Mouse (Mus musculus): ENCODE results near the gene Gm49661.

Gm49661 gene

GRCm38 (mm10) chr8:84967532-84968304 lies 1.5 kb downstream of the Gm49661 start:
- DNase-seq (ENCODE audit: low read depth), result no peak

GRCm38 (mm10) chr8:84966603-84967002 lies 2.6 kb downstream of the Gm49661 start:
- no peak for DNase-seq (ENCODE audit: low read depth)

- DNase-seq (ENCODE audit: low read depth), result peak; percentile 94
Measured at GRCm38 (mm10) chr8:84965731-84966291, 3.4 kb downstream of the Gm49661 start.

DNA sequence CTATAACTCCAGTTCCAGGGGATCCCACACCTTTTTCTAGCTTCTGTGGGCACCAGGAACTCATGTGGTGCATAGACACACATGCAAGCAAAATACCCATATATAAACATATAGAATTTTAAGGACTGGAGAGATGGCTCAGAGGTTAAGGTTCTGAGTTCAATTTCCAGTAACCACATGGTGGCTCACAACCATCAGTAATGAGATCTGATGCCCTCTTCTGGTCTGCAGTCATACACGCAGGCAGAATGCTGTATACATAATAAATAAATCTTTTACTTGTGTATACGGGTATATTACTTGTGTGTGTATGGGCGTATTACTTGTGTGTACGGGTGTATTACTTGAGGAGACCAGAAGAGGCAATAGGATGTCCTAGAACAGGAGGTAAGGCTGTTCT lies 5.3 kb downstream of the Gm49661 start:
- DNase-seq (ENCODE audit: low read depth), result no peak

- no peak for DNase-seq (ENCODE audit: low read depth)
Measured at GRCm38 (mm10) chr8:84959811-84960210, 9.4 kb downstream of the Gm49661 start.

DNA sequence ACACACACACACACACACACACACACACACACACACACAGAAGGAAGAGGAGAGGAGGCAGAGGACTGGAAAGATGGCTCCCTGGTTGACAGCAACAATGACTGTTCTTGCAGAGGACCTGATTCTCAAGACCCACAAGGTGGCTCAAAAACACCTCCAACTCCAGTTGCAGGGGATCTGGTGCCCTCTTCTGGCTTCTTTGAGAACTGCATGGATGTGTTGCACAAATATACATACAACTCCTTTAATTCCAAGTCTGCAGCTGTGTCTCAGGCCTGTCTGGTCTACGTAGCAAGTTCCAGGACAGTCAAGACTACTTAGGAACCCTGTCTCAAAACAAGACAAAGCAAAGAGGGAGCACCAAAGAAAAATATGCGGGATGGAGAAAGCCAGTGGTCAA lies 12.5 kb downstream of the Gm49661 start:
- peak; percentile 84 for DNase-seq (ENCODE audit: low read depth)

DNA sequence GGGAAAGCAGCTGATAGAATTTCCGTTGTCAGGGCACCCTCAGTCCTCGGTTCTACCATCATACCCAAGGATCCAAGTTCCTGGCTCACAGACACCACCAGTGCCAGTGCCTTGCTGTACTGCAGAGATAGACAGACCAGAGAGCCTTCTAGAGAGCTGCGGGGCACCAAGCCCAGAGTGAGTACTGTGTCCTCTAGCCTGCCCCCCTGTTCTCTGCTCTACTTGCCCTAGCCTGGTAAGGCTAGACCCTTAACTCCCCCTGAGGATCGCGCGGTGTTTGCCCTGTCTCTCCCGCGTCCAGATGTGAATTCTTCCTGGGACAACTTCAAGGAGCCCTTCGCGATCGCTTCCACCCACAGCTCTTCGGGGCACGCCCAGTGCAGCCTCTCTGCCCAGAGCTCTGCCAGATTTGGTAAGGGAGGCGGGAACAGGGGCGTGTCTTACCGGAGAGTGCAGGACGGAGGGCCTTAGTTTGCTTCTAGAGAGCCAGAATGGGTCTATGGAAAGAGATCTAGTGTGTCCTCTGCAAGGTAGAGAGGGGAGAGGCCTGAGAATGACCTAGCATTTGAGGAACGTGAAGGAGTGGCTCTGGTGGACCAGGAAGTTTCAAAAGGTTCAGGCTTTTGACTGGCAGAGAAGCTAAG lies 16.5 kb downstream of the Gm49661 start:
- DNase-seq (ENCODE audit: low read depth), result peak; percentile 44

- no peak for DNase-seq (ENCODE audit: low read depth)
Measured at GRCm38 (mm10) chr8:84949753-84950152, 19.5 kb downstream of the Gm49661 start.

DNA sequence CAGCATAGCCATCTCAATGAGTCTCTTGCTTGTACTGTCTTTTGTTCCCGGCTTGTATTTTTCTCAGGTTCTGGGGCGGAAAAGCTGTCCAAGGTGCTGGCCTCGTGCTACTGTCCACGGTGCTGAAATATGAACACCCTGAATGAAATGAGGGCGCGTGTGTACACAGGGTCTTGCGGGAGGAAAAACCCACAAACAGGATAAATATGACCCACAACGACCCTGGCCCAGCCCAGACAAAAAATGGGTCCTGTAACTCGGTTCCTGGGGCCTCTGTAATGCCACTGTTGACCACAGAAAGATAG lies 22.0 kb downstream of the Gm49661 start:
- peak; percentile 60 for DNase-seq (ENCODE audit: low read depth)

DNA sequence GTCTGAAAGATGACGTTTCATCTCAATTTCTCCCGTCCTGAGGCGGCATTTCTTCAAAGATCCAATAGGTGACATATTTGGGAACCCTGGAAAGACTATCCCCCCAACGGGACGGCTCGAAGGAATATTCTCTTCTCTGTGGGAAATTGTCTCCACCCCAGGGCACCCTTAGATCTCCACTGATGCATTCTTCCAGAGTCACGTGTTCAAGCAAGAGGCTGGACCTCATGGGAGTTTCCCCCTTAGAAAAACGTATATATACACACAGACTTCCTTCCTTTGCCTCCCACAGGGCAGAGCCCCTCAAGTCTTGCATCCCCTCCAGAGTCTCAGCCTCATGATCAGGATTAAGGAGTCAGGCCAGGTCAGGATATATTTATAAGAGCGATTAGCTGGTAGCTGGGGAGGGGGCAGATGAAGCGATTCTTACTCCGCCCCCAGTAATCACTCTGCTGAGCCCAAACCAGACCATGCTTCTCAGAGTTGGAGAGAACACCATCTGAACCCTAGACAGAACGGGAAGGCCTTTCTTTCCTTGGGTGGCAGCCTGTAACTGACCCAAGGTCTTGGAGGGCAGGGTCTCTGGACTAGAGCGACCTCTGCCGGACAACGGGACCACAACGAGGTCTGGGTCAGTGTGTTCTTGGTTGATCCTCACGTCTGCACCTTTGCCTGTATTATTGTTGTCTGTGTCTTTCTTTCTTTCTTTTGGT lies 22.5 kb downstream of the Gm49661 start, which contains the start of gene Rtbdn:
Gene Rtbdn (plus strand): TSS at position 464 of the 713 bp plus-strand sequence.
- peak; percentile 19 for DNase-seq (ENCODE audit: low read depth)

DNA sequence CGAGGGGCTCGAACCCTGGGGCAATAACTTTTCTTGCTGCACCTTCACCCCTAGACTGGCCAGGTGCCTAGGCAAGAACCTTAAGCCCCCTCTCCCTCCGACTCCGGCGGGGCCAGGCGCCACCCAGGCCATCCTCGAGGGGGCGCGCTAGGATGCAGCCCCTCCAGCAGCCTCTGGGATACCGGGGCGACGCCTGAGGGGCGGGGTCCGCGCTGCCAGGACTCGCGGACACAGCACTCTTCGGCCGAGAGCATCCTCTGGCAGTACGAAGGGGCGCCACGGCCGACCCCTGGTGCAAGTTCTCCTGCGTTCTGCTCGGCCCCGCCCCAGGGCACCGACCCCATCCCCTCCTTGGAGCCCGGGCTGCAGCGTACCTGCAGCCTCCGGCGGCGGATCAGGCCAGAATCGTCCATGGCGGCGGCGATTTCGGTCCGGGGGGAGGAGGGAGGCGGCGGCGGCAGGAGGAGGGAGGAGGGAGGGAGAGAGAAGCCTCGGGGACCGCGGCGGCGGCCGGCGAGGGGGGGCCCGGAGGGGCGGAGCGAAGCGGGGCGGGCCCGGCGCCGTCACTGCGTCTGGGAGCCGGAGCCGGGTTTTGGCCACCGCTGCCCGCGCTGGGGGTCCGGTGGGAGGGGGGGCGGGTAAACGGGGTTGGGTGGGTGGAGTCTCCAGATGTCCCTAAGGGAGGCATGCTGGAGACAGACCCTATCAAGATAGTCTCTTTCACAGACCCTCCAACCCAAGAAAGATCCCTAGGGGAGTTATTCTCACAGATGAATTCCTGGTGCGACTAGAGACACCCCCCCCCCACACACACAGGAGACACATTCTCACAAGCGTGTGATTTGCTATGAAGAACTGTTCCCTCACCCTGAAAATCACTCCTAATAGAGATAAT lies 23.4 kb downstream of the Gm49661 start:
- no peak for DNase-seq (ENCODE audit: low read depth)

GRCm38 (mm10) chr8:84945235-84945632 lies 24.0 kb downstream of the Gm49661 start:
- no peak for DNase-seq (ENCODE audit: low read depth)

DNA sequence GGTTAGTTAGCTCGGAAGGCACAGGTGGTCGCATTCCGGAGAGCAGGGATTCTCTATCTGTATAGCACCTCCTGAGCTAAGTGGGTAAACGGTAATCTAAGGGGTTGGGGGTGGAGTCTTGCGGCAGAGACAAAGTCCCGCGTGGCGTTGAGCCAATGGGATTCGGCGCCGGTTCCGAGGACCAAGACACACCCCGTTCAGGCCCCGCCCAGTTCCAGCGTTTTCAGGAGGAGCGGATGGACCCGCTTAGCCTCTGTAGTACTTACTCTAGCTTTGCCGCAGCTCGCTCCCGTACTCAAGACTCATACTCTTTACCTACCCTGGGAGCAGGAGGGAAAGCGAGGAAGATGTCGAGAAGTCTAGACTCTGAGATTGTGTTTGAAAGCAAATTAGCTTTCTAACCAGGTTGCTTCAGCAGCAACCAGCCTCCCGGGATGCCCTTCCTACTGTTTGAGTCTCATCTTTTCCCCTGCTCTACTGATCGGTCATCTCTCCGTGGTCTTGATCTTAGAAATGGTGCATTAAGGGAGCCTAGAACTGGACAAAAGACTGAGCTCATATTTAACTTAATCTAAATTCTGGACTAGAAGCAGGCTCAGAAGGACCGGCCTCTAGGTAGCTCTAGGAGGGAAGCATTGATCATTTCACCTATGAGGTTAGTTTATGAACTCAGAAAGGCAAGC lies 24.6 kb downstream of the Gm49661 start:
- peak; percentile 55 for DNase-seq (ENCODE audit: low read depth)

DNA sequence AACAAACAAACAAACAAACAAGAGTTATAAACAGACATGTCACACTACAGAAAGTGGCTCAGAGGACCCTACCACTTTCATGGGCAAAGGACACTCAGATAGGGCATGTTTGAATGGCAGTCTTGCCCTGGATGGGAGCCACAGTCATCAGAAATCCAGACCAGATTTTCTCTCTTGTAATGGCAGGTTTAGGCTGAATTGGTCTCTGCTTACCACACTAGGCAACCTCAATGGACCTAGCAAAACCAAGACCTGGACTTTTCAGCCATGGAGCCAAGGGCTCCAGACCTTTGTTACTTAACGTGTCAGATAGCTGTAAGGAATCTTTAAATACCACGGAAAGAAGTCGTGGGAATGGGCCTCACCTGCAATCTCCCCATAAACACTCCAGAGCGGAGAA lies 25.5 kb downstream of the Gm49661 start:
- DNase-seq (ENCODE audit: low read depth), result no peak

DNA sequence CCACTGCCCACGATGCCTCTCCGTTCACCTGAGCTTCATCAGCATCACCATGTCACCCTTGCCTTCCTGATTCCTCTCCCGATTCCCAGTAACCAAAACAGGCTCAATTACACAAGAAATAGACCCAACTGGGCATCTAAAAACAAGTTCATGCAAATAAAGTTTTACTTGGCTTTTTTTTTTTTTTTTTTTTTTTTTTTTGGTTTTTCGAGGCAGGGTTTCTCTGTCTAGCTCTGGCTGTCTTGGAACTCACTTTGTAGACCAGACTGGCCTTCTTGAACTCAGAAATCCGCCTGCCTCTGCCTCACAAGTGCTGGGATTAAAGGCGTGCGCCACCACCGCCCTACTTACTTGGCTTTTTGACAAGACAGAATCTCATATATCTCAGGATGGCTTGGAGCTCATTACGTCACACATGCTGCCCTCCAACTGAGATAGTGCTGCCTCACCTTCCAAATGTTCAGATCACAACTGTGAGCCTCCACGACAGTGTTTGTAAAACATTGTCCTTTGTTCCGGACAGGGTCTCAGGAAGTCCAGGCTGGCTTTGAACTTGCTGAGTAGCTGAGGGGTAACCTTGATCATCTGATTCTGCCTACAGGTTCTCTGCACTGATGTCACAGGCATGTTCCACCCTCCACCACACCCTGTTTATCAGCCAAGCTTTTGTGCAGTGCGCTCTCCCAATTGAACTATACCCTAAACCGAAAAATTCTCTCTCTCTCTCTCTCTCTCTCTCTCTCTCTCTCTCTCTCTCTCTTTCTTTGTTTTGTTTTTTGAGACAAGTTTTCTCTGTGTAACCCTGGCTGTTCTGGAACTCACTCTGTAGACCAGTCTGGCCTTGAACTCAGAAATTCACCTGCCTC lies 31.4 kb downstream of the Gm49661 start:
- DNase-seq (ENCODE audit: low read depth), result no peak

DNA sequence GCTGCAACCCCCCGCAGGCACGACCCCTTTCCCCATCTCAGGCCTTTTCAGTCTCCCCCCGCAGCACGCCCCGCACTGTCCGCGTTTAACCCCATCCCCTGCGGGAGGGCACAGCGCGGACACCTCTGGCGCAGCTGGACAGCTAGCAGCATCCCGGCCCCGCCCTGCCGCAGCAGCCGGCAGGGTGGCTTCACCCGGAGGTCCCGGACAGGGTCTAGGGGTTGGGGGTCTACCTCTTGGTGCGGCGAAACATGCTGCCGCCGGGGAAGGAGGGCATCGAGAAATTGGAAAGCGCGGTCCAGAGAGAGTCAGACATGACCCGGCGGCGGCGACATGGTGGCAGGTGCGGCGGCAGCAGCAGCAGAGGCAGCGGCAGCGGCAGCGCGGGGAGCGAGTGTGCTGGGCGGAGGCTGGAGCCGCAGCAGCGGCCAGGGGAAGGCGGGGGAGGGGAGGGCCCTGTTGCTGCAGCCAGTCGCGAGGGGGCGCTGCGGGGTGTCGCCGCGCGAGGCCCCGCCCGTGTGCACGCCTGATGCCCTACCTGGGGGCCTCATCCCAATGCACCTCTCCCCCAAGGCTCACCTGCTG lies 32.2 kb downstream of the Gm49661 start, which contains the start of gene Mast1:
Gene Mast1 (minus strand): TSS at position 398 of the 585 bp plus-strand sequence.
- peak; percentile 80 for DNase-seq (ENCODE audit: low read depth)

GRCm38 (mm10) chr8:84936041-84936961 lies 32.9 kb downstream of the Gm49661 start:
- DNase-seq (ENCODE audit: low read depth), result peak; percentile 29

GRCm38 (mm10) chr8:84935489-84935888 lies 33.7 kb downstream of the Gm49661 start:
- DNase-seq (ENCODE audit: low read depth), result peak; percentile 23

All from naive thymus-derived CD4-positive, alpha-beta T cell, adult 2 months (primary cell).